Mouse (Mus musculus): ENCODE data around the gene Tgif2. TPM values are rescaled to one million over a fixed set of nuclear protein-coding genes. Genes with fewer than 3 reads are reported as not detected.
"Not testable (repeated sequence)": the region's sequence is repeated elsewhere in the genome, so short reads cannot be mapped to it uniquely, and the experiment has no call there.

Tgif2 gene
- polyA plus RNA-seq, 1 experiment from 2014 or later = 98.4 TPM

DNA sequence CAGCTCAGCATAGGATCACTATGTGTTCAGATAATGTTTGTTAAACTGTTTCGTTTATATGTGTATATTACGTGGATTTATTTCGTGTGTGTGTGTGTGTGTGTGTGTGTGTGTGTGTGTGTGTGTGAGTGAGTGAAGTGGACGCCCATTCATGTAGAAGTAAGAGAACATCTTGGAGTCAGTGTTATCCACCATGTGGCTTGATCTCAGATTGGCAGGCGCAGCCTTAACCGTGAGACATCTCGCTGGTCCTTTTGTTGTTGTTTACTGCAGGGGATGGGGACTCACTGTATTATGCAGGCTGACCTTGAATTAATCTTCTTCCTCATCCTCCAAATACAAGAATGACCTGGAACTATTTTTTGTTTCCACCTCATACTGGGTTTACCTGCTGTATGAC is 29.7 kb downstream of the Tgif2 start:
- H3K4me1 ChIP-seq = peaks cover under 1% of the 10 kb centered on the region
- H3K27me3 ChIP-seq (ENCODE audit: low read depth, poor library complexity, severe bottlenecking) = no peaks in the 10 kb centered on the region
- no peak overlapping the region for H3K27ac ChIP-seq (replicated peaks)
- no peak overlapping the region for H3K4me3 ChIP-seq
- no peaks in the 10 kb centered on the region for H3K9me3 ChIP-seq (replicated peaks)
- peaks cover 96% of the 10 kb centered on the region for H3K36me3 ChIP-seq
- DNase-seq (ENCODE audit: low spot score) = no peak
- WGBS = 91% methylated on average over 7 of the region's 7 CpGs

DNA sequence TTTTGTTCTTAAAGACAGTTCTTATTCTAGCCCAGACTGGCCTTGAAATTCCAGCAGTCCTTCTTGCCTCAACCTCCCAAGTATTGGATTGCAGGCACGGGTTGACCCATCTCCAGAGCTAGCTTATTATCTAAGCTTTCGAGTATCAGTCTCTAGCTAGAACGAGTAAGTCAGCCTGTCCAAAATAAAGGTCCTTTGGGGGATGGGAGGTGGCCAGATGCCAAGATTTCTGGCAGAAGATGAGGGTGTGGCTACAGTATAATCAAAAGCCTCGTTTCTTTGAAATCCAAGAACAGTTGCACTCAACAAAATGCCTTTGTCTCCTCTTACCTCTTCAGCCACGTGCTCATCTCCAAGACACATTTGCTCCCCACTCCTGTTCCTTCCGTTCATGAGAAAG is 30.7 kb downstream of the Tgif2 start:
- WGBS = 89% methylated on average over 6 of the region's 6 CpGs
- Histone ChIP-seq H3K9me3 (replicated peaks) (no peaks in the 10 kb centered on the region), H3K36me3 (peaks cover 100% of the 10 kb centered on the region), H3K27me3 (ENCODE audit: low read depth, poor library complexity, severe bottlenecking) (no peaks in the 10 kb centered on the region), H3K4me1 (no peaks in the 10 kb centered on the region), H3K27ac (replicated peaks) (no peak overlapping the region), H3K4me3 (no peak overlapping the region)
- no peak for DNase-seq (ENCODE audit: low spot score)

DNA sequence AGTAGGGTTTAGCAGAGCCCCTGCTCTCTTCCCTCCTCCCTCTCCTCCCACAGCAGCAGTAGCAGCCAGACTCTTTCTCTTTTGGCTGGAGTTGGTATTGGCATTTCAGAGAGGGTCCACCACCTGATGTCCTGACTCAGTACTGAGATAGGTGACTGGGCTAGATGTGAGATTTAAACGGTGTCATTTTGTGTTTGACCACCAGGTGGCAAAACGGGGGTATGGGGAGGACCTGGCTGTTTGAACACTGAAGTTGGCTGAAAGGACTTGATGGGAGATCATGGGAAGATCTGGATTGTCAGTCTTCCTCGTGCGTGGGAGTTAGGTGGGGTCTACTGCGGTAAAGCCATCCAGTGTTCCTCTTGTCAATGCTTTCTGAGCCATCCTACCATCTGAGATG is 33.8 kb downstream of the Tgif2 start:
- no peak overlapping the region for H3K27ac ChIP-seq (replicated peaks)
- peaks cover 71% of the 10 kb centered on the region for H3K36me3 ChIP-seq
- no peak overlapping the region for H3K4me3 ChIP-seq
- 42% methylated on average over 5 of the region's 5 CpGs for WGBS
- no peaks in the 10 kb centered on the region for H3K27me3 ChIP-seq (ENCODE audit: low read depth, poor library complexity, severe bottlenecking)
- peak; percentile 60 for DNase-seq (ENCODE audit: low spot score)
- H3K4me1 ChIP-seq = no peaks in the 10 kb centered on the region
- H3K9me3 ChIP-seq (replicated peaks) = no peaks in the 10 kb centered on the region

DNA sequence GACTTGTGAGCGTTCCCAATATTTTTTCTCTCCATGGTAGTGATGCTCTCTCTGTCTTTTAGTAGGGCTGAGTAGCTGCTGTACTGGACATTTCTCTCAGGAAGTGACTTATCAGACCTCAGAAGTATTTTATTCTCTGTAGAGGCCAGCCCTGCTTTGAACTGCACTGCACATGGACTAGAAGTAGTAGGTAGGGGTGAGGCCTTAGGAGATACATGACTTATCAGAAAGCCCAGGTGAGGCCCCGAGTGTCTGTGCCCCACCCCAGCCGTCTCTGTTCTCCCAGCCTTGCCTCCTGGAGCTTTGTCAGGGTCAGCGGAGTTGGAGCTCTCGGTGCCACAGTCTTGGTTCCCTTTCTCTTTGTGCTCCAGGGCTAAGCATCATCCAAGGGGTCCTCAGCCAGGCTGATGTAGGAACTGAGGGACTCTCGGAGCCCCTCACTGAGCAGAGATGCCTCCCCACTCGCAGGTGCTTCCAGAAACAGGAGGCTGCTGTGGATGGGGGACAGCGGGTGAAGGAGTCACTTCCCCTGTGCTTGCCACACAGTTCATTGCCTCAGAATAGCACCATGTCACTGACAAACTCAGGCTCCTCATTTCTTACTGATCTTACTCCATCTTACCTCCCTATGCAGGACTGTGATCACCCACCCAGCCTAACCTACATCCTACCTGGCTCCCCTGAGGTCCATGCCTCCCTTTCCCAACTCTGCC is 34.4 kb downstream of the Tgif2 start:
- DNase-seq (ENCODE audit: low spot score) = no peak
- 93% methylated on average over 8 of the region's 8 CpGs for WGBS

DNA sequence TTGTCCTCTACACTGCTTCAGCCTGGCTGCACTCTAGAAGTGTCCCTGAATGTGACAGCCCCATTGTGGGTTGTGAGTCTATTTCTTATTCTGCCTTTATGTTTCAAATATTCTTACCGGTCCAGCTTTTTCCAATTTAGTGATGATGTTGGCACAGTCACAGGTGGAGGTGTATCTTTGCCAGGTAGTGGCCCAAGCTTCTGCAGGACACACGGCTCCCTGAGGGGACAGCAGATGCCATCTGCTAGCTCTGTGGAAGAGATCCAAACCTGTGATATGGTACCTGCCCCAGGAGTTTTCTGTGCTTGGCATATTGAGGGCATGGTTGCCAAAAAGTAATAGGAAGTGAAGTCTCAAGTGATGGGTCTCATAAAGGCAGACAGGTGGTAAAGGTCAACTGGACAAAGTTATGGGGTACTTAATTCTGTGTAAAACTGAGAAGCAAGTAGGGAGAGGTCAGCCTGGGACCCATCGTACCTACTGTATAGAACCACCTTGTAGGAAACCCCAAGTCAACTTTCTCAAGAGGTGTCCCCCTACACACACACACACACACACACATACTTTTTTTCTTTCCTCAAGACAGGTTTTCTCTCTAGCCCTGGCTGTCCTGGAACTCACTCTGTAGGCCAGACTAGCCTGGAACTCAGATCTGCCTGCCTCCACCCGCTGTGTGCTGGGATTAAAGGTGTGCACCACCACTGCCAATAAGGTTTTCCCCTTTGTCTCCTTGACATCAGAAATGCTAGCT is 35.1 kb downstream of the Tgif2 start:
- H3K4me3 ChIP-seq = no peak overlapping the region
- no peaks in the 10 kb centered on the region for H3K27me3 ChIP-seq (ENCODE audit: low read depth, poor library complexity, severe bottlenecking)
- WGBS = 95% methylated on average over 4 of the region's 4 CpGs
- H3K36me3 ChIP-seq = peaks cover 58% of the 10 kb centered on the region
- H3K4me1 ChIP-seq = no peaks in the 10 kb centered on the region
- no peak for DNase-seq (ENCODE audit: low spot score)
- no peaks in the 10 kb centered on the region for H3K9me3 ChIP-seq (replicated peaks)
- no peak overlapping the region for H3K27ac ChIP-seq (replicated peaks)

More for the DNA sequence above, 34.4 kb downstream of the Tgif2 start:
- no peaks in the 10 kb centered on the region for H3K4me1 ChIP-seq
- no peak overlapping the region for H3K27ac ChIP-seq (replicated peaks)
- H3K9me3 ChIP-seq (replicated peaks) = no peaks in the 10 kb centered on the region
- H3K36me3 ChIP-seq = peaks cover 65% of the 10 kb centered on the region
- no peak overlapping the region for H3K4me3 ChIP-seq
- H3K27me3 ChIP-seq (ENCODE audit: low read depth, poor library complexity, severe bottlenecking) = no peaks in the 10 kb centered on the region

DNA sequence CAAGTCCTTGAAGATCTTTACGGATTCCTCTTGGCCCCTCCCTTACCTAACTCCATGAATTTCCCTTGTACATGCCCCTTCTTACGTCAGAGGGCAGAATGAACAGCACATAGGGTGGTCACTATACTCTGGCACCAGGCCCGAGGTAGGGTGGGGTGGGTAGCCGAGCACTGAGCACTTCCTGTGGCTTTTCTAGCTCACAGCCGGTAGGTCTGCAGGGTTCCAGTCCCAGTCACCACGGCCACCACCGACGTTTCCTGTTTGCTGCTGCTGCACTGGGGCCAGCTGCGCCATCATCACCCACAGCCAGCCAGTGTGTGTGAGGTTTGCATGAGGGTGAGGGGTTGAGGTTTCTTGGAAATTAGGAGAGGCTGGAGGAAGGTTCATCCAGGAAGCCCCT is 37.9 kb downstream of the Tgif2 start:
- no peak for DNase-seq (ENCODE audit: low spot score)
- Histone ChIP-seq H3K4me3 (no peak overlapping the region), H3K27ac (replicated peaks) (no peak overlapping the region), H3K4me1 (no peaks in the 10 kb centered on the region), H3K27me3 (ENCODE audit: low read depth, poor library complexity, severe bottlenecking) (no peaks in the 10 kb centered on the region), H3K9me3 (replicated peaks) (no peaks in the 10 kb centered on the region), H3K36me3 (peaks cover 30% of the 10 kb centered on the region)
- 71% methylated on average over 9 of the region's 9 CpGs for WGBS

DNA sequence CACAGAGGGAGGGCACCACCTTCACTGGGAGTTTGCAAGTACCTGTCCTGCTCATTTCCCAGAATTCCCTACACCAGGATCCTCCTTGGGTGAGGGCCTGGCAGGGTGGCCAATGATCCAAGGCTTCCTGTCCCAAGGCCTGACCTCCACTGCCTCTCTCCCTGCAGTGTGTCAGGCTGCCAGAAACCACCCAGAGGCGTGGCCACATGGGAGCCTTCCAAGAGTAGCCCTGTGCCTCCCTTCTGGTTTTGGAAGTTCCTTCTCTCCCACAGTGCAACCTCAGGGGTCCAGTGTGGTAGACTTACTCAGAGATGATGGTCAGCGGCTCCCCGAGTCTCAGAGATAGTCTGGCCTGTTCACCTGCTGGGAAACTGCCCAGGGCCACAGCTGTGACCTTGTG is 39.7 kb downstream of the Tgif2 start:
- DNase-seq (ENCODE audit: low spot score) = no peak

GRCm38 (mm10) chr2:156882431-156883001 is 42.7 kb downstream of the Tgif2 start:
- Histone ChIP-seq H3K9me3 (replicated peaks) (no peaks in the 10 kb centered on the region), H3K4me3 (no peak overlapping the region), H3K4me1 (no peaks in the 10 kb centered on the region), H3K27ac (replicated peaks) (no peak overlapping the region), H3K27me3 (ENCODE audit: low read depth, poor library complexity, severe bottlenecking) (no peaks in the 10 kb centered on the region), H3K36me3 (no peaks in the 10 kb centered on the region)
- no peak for DNase-seq (ENCODE audit: low spot score)
- WGBS = 46% methylated on average over 10 of the region's 10 CpGs

More for the DNA sequence above, 39.7 kb downstream of the Tgif2 start:
- peaks cover 12% of the 10 kb centered on the region for H3K36me3 ChIP-seq
- H3K9me3 ChIP-seq (replicated peaks) = no peaks in the 10 kb centered on the region
- 84% methylated on average over 3 of the region's 3 CpGs for WGBS
- no peaks in the 10 kb centered on the region for H3K27me3 ChIP-seq (ENCODE audit: low read depth, poor library complexity, severe bottlenecking)
- no peaks in the 10 kb centered on the region for H3K4me1 ChIP-seq
- H3K27ac ChIP-seq (replicated peaks) = no peak overlapping the region
- no peak overlapping the region for H3K4me3 ChIP-seq

- WGBS = 93% methylated on average over 10 of the region's 10 CpGs
- Histone ChIP-seq H3K27me3 (ENCODE audit: low read depth, poor library complexity, severe bottlenecking) (no peaks in the 10 kb centered on the region), H3K4me3 (no peak overlapping the region), H3K9me3 (replicated peaks) (no peaks in the 10 kb centered on the region), H3K4me1 (no peaks in the 10 kb centered on the region), H3K36me3 (no peaks in the 10 kb centered on the region), H3K27ac (replicated peaks) (no peak overlapping the region)
- DNase-seq (ENCODE audit: low spot score) = no peak
Measured at GRCm38 (mm10) chr2:156884396-156885211, 44.8 kb downstream of the Tgif2 start.

DNA sequence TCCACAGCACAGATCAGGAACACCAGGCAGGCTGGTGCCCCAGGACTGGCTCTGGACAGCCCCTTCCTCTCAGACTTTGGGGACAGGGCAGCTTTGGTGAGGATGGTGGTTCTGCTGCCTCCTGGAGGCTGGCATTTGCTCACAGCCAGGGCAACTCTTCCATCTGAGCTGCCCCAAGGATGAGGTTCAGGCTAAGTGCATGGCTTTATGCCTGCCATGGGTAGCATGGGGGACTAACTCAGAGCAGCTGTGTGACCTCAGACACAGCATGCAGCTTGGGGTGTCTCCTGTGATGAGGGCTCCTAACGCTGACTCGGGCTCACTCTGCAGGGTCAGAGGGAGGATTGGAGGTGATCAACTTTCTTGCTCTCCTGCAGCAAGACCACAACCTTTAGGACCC is 45.9 kb downstream of the Tgif2 start:
- not testable (repeated sequence) for DNase-seq (ENCODE audit: low spot score); H3K36me3 ChIP-seq; H3K4me1 ChIP-seq; H3K9me3 ChIP-seq (replicated peaks); H3K4me3 ChIP-seq; H3K27me3 ChIP-seq (ENCODE audit: low read depth, poor library complexity, severe bottlenecking); H3K27ac ChIP-seq (replicated peaks)
- 69% methylated on average over 2 of the region's 2 CpGs for WGBS

- Histone ChIP-seq H3K4me3 (no peak overlapping the region), H3K9me3 (replicated peaks) (no peaks in the 10 kb centered on the region), H3K36me3 (no peaks in the 10 kb centered on the region), H3K4me1 (no peaks in the 10 kb centered on the region), H3K27me3 (ENCODE audit: low read depth, poor library complexity, severe bottlenecking) (no peaks in the 10 kb centered on the region), H3K27ac (replicated peaks) (no peak overlapping the region)
- WGBS = 80% methylated on average over 10 of the region's 10 CpGs
- no peak for DNase-seq (ENCODE audit: low spot score)
Measured at GRCm38 (mm10) chr2:156886084-156886631, 46.4 kb downstream of the Tgif2 start.

- DNase-seq (ENCODE audit: low spot score) = no peak
- WGBS = 73% methylated on average over 6 of the region's 6 CpGs
- H3K36me3 ChIP-seq = no peaks in the 10 kb centered on the region
- no peaks in the 10 kb centered on the region for H3K27me3 ChIP-seq (ENCODE audit: low read depth, poor library complexity, severe bottlenecking)
- H3K27ac ChIP-seq (replicated peaks) = no peak within 1 kb of the TSS
- peaks cover 3% of the 10 kb centered on the region for H3K4me1 ChIP-seq
- no peak within 1 kb of the TSS for H3K4me3 ChIP-seq
- no peaks in the 10 kb centered on the region for H3K9me3 ChIP-seq (replicated peaks)
Measured at GRCm38 (mm10) chr2:156887017-156887416, 47.2 kb downstream of the Tgif2 start, which contains the start of gene Sla2. Gene Sla2 (minus strand): TSS chr2:156887192.

Measured in midbrain, embryonic 10.5 days (tissue).